Mouse (Mus musculus) ES-Bruce4 (cell line): ENCODE data around the gene Doc2g.

Experiments used
- CTCF ChIP-seq: IDR thresholded peaks from one replicate; pipeline ENCODE4 v1.8.1; 2011; ENCODE audit warnings: low read depth, low read length
- EP300 ChIP-seq: IDR thresholded peaks from 2 replicates; pipeline ENCODE4 v1.6.1; 2011; ENCODE audit warnings: low read depth, low read length; ENCODE audit not compliant: insufficient read depth

DNA sequence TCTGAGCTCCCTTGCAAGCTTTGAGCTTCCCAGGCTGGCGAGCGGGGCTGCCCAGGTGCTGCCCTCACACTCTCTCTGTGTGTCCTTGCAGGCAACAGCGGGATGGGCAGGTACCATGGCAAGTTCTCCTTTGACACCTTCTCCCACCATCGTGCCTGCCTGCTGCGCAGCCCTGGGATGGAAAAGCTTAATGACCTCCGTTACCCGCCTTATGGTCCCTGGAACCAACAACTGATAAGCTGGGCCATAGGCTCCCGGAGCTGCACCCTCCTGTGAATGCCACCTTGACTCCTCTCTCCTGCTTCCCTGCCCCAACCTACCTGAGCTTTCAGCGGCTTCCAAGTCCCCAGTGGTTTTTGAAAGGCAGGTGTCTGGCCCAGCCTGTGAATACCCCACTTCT is 22.2 kb upstream of the Doc2g start:
- TF ChIP-seq EP300, result no peak
- no peak for TF ChIP-seq CTCF
